Mouse (Mus musculus) urinary bladder, postnatal 14 days (tissue): ENCODE results near the gene Nek1.

Source experiments
- DNase-seq: peaks from one replicate; pipeline ENCODE4 v3.0.0; 2021; ENCODE audit warnings: low spot score

The Nek1 gene

DNA sequence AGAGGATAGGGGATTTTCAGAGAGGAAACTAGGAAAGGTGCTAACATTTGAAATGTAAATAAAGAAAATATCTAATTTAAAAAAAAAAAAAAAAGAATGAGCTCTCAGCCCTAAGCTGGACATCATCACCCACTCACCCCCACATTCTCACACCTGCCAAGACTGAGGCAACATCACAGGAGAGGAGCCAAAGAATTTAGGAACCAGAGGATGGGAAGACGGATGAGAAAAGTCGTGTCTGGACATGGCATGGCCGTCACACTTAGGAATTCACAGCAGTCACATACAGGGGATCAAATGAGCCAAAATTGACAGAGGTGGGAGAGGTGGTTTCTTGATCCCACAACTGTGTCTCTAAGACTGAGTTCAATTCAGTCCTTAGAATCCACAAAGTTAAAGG lies 165.5 kb downstream of the Nek1 start:
- DNase-seq, result no peak

DNA sequence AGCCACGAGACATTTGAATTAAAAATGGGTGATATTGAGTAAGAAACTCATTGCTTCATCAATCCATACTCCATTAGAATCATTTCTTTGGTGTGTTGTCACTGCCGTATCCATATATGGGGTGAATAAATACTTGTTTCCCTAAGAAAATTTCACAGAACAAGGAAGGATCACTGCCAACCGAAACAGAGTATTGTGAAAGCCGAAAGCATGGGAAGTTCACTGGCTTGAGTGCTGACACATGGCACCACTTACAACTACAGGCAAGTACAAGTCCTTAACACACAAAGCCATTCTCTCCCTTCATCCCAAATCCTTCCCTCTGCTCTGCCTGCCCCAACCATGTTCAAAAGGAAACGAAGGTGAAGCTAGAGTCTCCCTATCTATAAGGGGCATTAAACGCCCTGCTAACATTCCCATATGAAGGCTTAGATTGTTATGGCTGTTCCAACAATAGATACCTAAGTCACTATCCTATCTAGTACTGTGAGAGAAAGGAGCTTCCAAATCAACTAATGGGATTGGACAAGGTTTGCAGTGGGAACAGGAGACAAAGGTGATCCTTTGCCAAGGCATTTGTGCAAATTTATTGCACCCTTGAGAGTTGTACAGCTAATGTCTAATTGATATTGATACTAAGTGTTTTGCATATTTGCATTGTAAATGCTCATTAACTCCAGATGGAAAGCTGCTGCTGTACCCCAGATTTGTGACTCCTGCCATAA lies 168.6 kb downstream of the Nek1 start:
- no peak for DNase-seq

DNA sequence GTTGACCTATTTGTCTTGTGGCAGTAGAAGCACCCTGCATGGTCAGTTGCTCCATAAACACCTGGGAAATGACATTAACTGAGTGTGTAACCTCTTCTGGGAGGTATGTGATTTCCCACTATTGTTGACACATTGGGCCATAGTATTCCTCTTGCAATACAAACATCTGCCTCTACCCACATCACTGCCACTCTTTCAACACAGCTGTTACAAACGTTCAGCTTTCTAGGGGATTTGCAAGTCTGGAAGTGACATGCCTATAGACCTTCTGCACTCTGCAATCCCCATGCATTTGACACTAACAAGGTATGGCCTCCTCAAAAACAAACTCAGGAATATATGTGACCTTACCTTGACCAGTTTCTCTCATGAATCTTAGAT lies 169.2 kb downstream of the Nek1 start:
- no peak for DNase-seq

DNA sequence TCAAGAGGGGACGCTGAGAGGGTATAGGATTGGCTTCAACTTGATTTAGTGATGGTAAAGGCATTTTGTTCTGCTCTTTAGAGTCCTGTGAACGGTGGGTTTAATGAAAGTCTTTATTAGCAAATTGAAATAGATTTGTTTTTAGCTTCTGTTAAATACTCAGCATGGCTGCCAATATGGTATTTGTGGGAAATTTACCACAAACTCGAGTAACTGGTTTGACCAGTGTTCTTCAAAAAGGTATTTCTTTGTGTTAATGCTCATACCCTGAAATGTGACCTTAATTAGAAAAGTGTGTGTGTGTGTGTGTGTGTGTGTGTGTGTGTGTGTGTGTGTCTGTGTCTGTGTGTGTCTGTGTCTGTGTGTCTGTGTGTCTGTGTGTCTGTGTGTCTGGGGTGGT lies 178.6 kb downstream of the Nek1 start:
- no peak for DNase-seq

DNA sequence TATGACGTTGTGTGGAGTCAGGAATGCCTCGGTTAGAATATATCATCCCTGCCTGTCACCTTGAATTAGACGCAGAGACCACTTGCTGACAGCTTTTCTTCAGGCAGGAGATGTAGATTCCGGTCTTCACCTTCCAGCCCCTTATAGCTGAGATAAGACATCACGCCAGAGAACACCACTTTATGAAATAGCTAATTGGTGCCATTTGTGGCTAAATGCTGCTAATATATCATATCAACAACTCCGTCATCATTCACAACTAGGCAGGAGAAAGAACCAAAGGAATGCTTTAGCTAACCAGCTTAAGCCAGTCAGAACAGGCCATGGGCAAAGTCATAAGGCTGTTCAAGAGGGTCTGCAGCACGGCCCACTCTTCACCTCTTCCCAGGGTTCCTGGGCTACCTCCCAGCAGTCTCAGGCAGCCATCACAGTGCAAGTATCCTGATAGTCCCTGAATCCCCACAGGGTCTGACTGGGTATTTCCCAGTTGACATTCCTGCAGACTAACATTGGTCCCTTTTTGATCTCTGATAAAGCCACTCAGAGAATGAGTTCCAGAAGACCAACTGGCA lies 181.0 kb downstream of the Nek1 start:
- no peak for DNase-seq

DNA sequence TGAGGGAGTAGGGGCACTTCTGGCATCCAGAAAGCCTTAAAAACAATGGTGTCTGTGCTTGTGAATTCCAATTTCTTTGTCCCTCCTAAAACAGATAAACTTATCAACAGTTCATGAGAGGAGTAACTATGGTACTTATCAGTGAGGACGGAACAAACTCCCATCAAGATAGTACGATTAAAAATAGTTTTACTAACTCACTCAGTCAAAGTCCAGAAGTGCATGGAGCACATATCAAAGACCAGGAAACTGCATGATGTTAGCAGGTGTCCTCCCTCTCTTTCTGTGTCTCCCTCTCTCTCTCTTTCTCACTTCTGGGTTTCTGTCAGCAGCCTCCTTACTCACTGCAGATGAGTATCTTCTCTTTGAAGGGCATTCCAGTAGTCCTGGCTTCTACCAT lies 182.9 kb downstream of the Nek1 start:
- no peak for DNase-seq

DNA sequence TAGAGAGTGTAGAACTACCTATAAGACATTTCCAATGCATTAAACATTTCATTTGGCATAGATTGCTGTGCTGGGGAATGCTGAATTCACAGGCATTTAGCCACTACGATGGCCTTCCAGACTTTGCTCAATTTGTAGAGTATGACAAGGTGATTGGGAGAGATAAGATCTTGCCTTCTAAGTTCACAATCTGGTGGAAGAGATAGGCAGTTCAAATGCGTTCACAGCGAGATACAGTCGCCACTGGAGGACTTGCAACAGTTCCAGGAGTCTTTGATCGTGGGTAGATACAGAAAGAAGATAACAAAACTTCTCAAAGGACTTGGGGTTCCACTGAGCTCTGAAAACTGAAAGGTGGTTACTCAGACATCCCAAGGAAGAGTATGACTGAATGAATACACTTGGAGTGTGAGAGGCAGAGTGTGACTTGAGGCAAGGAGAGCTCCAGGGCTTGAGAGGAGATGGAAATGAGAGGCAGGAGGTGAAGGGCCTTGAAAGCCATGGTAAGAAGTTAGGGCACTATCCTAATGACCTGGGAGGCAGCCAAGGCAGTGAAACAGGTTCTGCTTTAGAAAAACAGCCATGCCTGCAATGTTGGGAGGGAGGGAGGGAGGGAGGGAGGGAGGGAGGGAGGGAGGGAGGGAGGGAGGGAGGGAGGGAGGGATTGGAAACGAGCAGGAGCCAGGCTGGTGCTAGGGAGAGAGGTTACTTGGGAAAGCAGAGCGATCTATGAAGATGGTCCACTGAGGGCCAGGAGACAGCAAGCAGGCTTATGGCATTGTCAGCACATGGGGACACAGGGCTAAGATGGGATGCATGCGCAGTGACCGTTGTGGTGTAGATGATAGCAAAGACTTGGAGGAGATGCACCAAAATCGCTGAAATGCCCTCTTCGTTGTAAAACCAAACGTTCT lies 184.9 kb downstream of the Nek1 start:
- DNase-seq, result peak; percentile 22

DNA sequence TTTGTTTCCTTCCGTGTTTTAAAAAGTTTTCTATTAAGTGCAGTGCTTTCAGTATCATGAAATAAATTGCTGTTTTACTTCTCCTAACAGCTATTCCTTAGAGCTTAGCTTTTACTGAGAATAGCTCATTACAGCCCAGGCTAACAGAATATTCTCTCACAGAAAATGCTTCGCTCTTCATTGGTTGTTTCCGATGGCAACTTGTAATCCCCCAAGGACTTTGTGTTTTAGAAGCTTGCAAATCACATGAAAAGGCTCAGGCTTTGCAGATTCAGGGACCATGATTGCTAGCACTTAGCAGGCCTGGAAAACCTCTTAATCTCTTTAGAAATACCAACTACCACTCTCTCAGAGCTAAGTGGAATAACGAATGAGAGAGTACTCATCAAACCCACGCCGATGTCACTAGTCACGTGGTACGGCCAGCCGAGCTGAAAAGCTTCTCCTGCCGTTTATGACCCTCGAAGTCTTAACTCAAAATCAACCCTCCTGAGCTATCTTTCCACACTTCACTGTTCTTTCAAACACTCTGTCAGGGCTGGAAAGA lies 185.7 kb downstream of the Nek1 start:
- no peak for DNase-seq
